Mouse (Mus musculus) hindbrain, embryonic 10.5 days (tissue): ENCODE results near the gene Gpd2. TPM values are rescaled to one million over a fixed set of nuclear protein-coding genes. Genes with fewer than 3 reads are reported as not detected.
A peak's percentile ranks its signal among the peaks of the same experiment; 100 is the strongest.

Experiments
- DNase-seq: peaks from one replicate; pipeline ENCODE4 v3.0.0-alpha.2; 2017; ENCODE audit warnings: low spot score
- H3K27ac ChIP-seq: fragments of 300-500 bp; sonication (generic); 2 replicates; pipeline ENCODE4 v1.5.1; 2016; ENCODE audit warnings: mild to moderate bottlenecking, moderate library complexity
- H3K27me3 ChIP-seq: fragments of 300-500 bp; sonication (generic); 2 replicates; pipeline ENCODE4 v1.6.1; 2016; ENCODE audit warnings: mild to moderate bottlenecking; ENCODE audit not compliant: poor library complexity, insufficient read depth, severe bottlenecking
- H3K36me3 ChIP-seq: fragments of 300-500 bp; sonication (generic); 2 replicates; pipeline ENCODE4 v1.6.1; 2016; ENCODE audit warnings: mild to moderate bottlenecking, moderate library complexity
- H3K4me1 ChIP-seq: fragments of 300-500 bp; sonication (generic); replicated peaks from 2 replicates; pipeline ENCODE4 v1.6.1; 2016; ENCODE audit warnings: mild to moderate bottlenecking
- H3K4me3 ChIP-seq: fragments of 300-500 bp; sonication (generic); 2 replicates; pipeline ENCODE4 v1.5.1; 2016; ENCODE audit warnings: mild to moderate bottlenecking, moderate library complexity
- H3K9me3 ChIP-seq: fragments of 300-500 bp; sonication (generic); 2 replicates; pipeline ENCODE4 v1.6.1; 2016; ENCODE audit warnings: mild to moderate bottlenecking, moderate library complexity
- WGBS: fragments of 180-500 bp; shearing (Covaris S2); methylation state at CpG from one replicate; pipeline ENCODE4 v1.1.7; 2016; 5-methylcytosine and 5-hydroxymethylcytosine counted together
- polyA plus RNA-seq: library from polyadenylated mRNA; unstranded; fragments of >200 nt; fragmentation: Nextera tagmentation; extraction: Ambion mirVana; gene quantifications from 2 replicates; pipeline ENCODE4 v1.2.1, GENCODE M21; 2016

Gene Gpd2
- polyA plus RNA-seq, 1 experiment from 2014 or later, result 24.2 TPM

GRCm38 (mm10) chr2:57283791-57284190 lies 46.4 kb downstream of the Gpd2 start:
- DNase-seq, result no peak
- WGBS, result 95% methylated on average over 7 of the region's 7 CpGs
- H3K27ac ChIP-seq, result no peak overlapping the region

GRCm38 (mm10) chr2:57285197-57285596 lies 47.8 kb downstream of the Gpd2 start:
- Histone ChIP-seq H3K27ac (no peak overlapping the region), H3K27me3 (no peaks in the 10 kb centered on the region), H3K4me1 (0 out of 2 replicates have a peak, but pooled peaks cover 4% of the 10 kb centered on the region), H3K36me3 (peaks cover 12% of the 10 kb centered on the region), H3K9me3 (no peaks in the 10 kb centered on the region), H3K4me3 (no peak overlapping the region)
- no peak for DNase-seq
- WGBS, result 79% methylated on average over 4 of the region's 4 CpGs

More at GRCm38 (mm10) chr2:57283791-57284190, 46.4 kb downstream of the Gpd2 start:
- Histone ChIP-seq H3K36me3 (peaks cover 17% of the 10 kb centered on the region), H3K27me3 (no peaks in the 10 kb centered on the region), H3K9me3 (no peaks in the 10 kb centered on the region), H3K4me3 (no peak overlapping the region), H3K4me1 (0 out of 2 replicates have a peak, but pooled peaks cover 4% of the 10 kb centered on the region)

DNA sequence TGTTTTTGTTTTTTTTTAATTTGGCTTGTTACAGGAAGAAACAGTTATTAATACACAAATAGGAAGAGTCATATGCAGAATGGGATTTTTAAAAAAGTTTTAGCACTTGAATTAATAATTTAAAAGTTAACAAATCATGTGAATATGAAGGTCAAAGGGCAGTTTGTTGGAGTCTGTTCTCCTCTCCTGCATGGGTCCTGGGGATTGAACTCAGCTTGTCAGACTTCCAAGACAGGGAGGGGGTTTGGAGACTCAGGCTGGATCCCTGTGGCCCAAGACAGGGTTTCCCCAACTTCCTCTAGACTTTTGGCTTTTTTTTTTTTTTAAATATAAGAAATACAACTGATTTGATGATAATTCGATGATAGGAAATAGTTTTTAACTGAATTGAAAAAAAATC lies 50.6 kb downstream of the Gpd2 start:
- no peak for DNase-seq
- H3K4me1 ChIP-seq, result 0 out of 2 replicates have a peak, but pooled peaks cover 4% of the 10 kb centered on the region
- no peaks in the 10 kb centered on the region for H3K9me3 ChIP-seq
- 81% methylated on average over 1 of the region's 1 CpGs for WGBS
- H3K4me3 ChIP-seq, result no peak overlapping the region
- no peaks in the 10 kb centered on the region for H3K27me3 ChIP-seq
- H3K36me3 ChIP-seq, result peaks cover 17% of the 10 kb centered on the region
- H3K27ac ChIP-seq, result no peak overlapping the region

DNA sequence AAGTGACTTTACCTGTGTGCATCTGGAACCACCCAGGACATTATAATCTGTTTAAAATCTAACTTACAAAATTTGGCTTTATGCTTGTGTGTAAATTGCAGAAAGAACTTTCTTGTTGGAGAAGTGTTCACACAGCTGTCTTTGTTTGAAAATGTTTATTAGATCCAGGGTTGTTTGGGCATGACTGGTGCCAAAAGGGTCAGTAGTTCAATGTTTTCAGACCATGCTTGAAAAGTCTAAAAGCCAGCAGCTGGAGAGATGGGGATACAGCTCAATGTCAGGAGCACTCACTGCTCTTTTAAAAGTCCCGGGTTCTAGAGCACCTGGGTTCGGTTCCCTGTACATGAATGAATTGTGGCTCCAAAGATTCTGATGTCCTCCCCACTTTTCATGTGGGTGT lies 56.1 kb downstream of the Gpd2 start:
- H3K36me3 ChIP-seq, result 0 out of 2 replicates have a peak, but pooled peaks cover 11% of the 10 kb centered on the region
- no peak for DNase-seq
- WGBS, result 94% methylated on average over 2 of the region's 2 CpGs

GRCm38 (mm10) chr2:57296069-57296468 lies 58.6 kb downstream of the Gpd2 start:
- WGBS, result 83% methylated on average over 4 of the region's 4 CpGs
- no peak overlapping the region for H3K27ac ChIP-seq
- H3K36me3 ChIP-seq, result 0 out of 2 replicates have a peak, but pooled peaks cover 3% of the 10 kb centered on the region
- H3K27me3 ChIP-seq, result no peaks in the 10 kb centered on the region
- no peaks in the 10 kb centered on the region for H3K9me3 ChIP-seq
- H3K4me3 ChIP-seq, result no peak overlapping the region
- no peak for DNase-seq
- H3K4me1 ChIP-seq, result no peaks in the 10 kb centered on the region

More for the DNA sequence above, 56.1 kb downstream of the Gpd2 start:
- H3K4me1 ChIP-seq, result no peaks in the 10 kb centered on the region
- H3K4me3 ChIP-seq, result no peak overlapping the region
- H3K27me3 ChIP-seq, result no peaks in the 10 kb centered on the region
- H3K27ac ChIP-seq, result no peak overlapping the region
- no peaks in the 10 kb centered on the region for H3K9me3 ChIP-seq

- no peaks in the 10 kb centered on the region for H3K36me3 ChIP-seq
Measured at GRCm38 (mm10) chr2:57297226-57297625, 59.8 kb downstream of the Gpd2 start.

DNA sequence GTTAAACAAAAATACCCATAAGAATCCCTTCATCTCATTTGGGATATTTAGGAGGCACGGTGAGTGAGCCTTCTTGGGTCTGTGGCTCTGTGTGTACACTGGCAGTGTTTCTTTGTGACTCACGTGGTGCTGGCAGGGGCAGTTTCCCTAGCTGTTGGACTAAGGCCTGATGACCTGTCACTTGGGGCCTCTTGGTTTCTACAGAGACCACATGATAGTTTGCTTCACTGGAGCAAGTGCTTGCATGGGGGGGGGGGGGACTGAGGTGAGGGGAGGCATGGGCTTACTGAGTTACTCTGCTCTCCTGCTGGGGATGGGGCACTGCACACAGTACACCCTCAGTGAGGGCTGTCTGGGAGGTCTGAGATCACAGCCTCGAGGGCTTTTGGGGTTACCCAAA lies 64.1 kb downstream of the Gpd2 start:
- Histone ChIP-seq H3K4me3 (no peak overlapping the region), H3K27ac (no peak overlapping the region), H3K27me3 (no peaks in the 10 kb centered on the region), H3K4me1 (peaks cover 5% of the 10 kb centered on the region), H3K36me3 (peaks cover 2% of the 10 kb centered on the region; the same call in 1 of the 2 replicates), H3K9me3 (no peaks in the 10 kb centered on the region)
- no peak for DNase-seq
- WGBS, result 49% methylated on average over 3 of the region's 3 CpGs

More at GRCm38 (mm10) chr2:57297226-57297625, 59.8 kb downstream of the Gpd2 start:
- H3K27ac ChIP-seq, result no peak overlapping the region
- H3K4me3 ChIP-seq, result no peak overlapping the region
- H3K9me3 ChIP-seq, result no peaks in the 10 kb centered on the region
- no peaks in the 10 kb centered on the region for H3K27me3 ChIP-seq
- no peak for DNase-seq
- H3K4me1 ChIP-seq, result peaks cover 5% of the 10 kb centered on the region
- WGBS, result 93% methylated on average over 4 of the region's 4 CpGs

- H3K27ac ChIP-seq, result no peak overlapping the region
- no peaks in the 10 kb centered on the region for H3K27me3 ChIP-seq
- H3K4me1 ChIP-seq, result peaks cover 5% of the 10 kb centered on the region
- 93% methylated on average over 4 of the region's 4 CpGs for WGBS
- no peak overlapping the region for H3K4me3 ChIP-seq
- peaks cover 5% of the 10 kb centered on the region; the same call in 1 of the 2 replicates for H3K36me3 ChIP-seq
- no peak for DNase-seq
- H3K9me3 ChIP-seq, result no peaks in the 10 kb centered on the region
Measured at GRCm38 (mm10) chr2:57304212-57304611, 66.8 kb downstream of the Gpd2 start.

DNA sequence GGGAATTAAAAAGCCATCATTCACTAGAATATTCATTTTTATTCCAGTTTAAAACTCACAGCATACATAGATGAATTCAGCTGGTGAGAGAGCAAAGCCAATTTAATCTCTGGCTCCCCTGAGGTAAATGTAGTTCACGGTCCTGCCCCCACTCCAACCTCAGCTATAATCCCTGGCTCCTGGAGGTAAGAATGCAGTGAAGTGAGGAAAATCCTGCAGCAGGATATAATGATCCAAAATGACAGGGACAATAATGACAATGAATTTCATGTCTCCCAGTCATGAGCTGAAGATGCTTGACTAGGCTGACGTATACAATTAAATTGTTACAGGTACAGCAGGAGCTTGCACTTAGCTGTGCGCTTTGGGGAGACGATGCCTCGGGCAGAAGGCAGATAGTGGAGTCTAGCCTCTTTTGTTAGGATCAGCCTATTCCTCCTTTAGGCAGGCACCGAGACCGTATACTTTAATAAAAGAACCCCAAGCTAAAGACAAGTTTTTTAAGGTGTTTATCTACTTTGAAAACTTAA lies 74.9 kb downstream of the Gpd2 start:
- DNase-seq, result no peak

DNA sequence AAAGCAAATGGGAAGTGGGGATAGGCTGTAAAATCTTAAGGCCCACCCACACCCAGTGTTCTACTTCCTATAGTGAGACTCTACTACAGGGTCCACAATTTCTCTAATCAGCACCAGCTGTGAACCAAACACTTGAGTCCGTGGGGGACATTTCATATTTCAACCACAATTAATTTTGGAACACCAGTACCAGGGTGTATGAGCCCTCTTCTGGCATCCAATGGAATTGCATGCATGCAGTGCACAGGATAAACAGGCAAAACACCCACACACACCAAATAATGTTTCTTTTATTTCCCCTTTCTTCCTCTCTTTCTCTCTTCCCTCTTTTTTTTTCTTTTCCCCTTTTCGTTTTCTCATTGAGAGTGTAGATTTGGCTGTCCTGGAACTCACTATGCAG lies 78.6 kb downstream of the Gpd2 start:
- peak; percentile 30 for DNase-seq
- H3K9me3 ChIP-seq, result no peaks in the 10 kb centered on the region
- no peaks in the 10 kb centered on the region for H3K4me1 ChIP-seq
- no peak overlapping the region for H3K27ac ChIP-seq
- no peaks in the 10 kb centered on the region for H3K36me3 ChIP-seq
- H3K27me3 ChIP-seq, result no peaks in the 10 kb centered on the region
- WGBS, result 68% methylated on average over 2 of the region's 2 CpGs
- no peak overlapping the region for H3K4me3 ChIP-seq

More for the DNA sequence above, 74.9 kb downstream of the Gpd2 start:
- no peaks in the 10 kb centered on the region for H3K36me3 ChIP-seq
- no peaks in the 10 kb centered on the region for H3K9me3 ChIP-seq
- H3K4me1 ChIP-seq, result no peaks in the 10 kb centered on the region
- 80% methylated on average over 7 of the region's 7 CpGs for WGBS
- H3K27ac ChIP-seq, result no peak overlapping the region
- no peaks in the 10 kb centered on the region for H3K27me3 ChIP-seq
- H3K4me3 ChIP-seq, result no peak overlapping the region

- DNase-seq, result no peak
- Histone ChIP-seq H3K27ac (no peak overlapping the region), H3K4me3 (no peak overlapping the region), H3K27me3 (no peaks in the 10 kb centered on the region), H3K36me3 (no peaks in the 10 kb centered on the region), H3K4me1 (no peaks in the 10 kb centered on the region), H3K9me3 (no peaks in the 10 kb centered on the region)
- WGBS, result 68% methylated on average over 3 of the region's 3 CpGs
Measured at GRCm38 (mm10) chr2:57318336-57318735, 80.9 kb downstream of the Gpd2 start.

DNA sequence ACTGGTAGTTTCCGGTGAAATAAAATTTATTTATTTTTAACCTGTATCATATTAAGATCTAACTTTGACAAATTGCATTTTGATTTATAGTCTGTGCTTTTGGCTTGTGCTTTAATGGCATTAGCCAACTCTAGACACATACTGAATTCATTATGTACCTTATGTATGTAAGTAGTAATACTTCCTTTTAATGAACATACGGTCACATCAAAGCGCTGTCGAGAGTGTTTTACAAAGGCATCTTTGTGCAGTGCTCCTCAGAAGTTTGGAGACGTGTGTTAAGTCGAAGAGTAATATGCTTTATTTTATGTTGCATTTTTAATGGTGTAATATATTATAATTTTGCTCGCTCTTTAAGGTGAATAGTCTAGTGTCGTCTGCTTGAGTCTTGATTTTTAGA lies 88.7 kb downstream of the Gpd2 start:
- H3K9me3 ChIP-seq, result no peaks in the 10 kb centered on the region
- no peak for DNase-seq
- 92% methylated on average over 8 of the region's 8 CpGs for WGBS
- no peak overlapping the region for H3K27ac ChIP-seq
- no peak overlapping the region for H3K4me3 ChIP-seq
- H3K36me3 ChIP-seq, result no peaks in the 10 kb centered on the region
- H3K4me1 ChIP-seq, result no peaks in the 10 kb centered on the region
- no peaks in the 10 kb centered on the region for H3K27me3 ChIP-seq

DNA sequence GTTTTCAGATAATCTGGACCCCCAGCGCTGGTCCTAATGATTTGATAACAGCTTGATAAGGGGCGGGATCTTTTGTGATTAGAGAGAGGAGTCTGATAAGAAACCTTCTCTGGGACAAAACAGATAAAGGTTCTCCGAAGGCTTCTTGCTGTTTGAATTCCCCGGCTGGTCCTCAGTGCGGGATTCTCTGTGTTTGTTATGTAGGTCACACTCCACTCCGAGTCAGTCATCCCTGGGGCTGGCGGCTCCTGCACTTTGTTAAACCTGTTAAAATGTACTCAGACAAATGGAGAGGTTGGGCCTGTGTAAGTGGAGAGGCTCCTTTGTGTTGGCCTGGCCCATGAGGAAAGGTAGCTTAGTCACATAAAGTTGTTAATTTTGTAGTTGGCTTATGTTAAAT lies 91.9 kb downstream of the Gpd2 start:
- no peak overlapping the region for H3K4me3 ChIP-seq
- H3K9me3 ChIP-seq, result no peaks in the 10 kb centered on the region
- H3K27me3 ChIP-seq, result no peaks in the 10 kb centered on the region
- no peak overlapping the region for H3K27ac ChIP-seq
- WGBS, result 70% methylated on average over 7 of the region's 7 CpGs
- DNase-seq, result no peak
- no peaks in the 10 kb centered on the region for H3K36me3 ChIP-seq
- no peaks in the 10 kb centered on the region for H3K4me1 ChIP-seq

DNA sequence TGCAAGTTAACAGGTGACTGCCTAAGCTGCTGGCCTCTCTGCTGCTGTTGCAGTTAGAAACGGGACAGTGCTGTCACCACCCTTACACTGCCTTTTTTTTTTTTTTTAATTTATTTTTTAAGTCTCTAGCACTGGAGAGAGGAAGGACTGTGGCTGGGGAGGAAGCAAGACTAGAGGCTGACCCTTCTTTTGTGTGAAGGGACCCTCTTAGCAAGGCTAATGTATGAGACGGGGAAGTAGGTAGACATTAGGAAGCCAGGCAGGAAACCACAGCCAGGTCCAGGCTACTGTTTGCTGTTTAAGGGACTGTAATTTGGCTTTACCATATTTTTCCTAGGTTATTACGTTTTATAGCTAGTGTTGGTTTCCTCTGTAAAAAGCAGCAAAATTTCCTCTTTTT lies 93.4 kb downstream of the Gpd2 start:
- H3K4me1 ChIP-seq, result no peaks in the 10 kb centered on the region
- H3K36me3 ChIP-seq, result no peaks in the 10 kb centered on the region
- H3K9me3 ChIP-seq, result no peaks in the 10 kb centered on the region
- no peak overlapping the region for H3K4me3 ChIP-seq
- 77% methylated on average over 3 of the region's 3 CpGs for WGBS
- no peaks in the 10 kb centered on the region for H3K27me3 ChIP-seq
- H3K27ac ChIP-seq, result no peak overlapping the region
- DNase-seq, result no peak
